Mouse (Mus musculus) lung, adult 2 months (tissue): ENCODE data around the gene Gm21885. TPM values are rescaled to one million over a fixed set of nuclear protein-coding genes. Genes with fewer than 3 reads are reported as not detected.

ENCODE experiments used
- DNase-seq: peaks from one replicate; pipeline ENCODE4 v3.0.0; 2022
- H3K4me1 ChIP-seq: fragments of 200-500 bp; 2 replicates; pipeline ENCODE4 v1.6.1; 2011; ENCODE audit warnings: low read length; ENCODE audit not compliant: control insufficient read depth, insufficient read depth
- H3K4me3 ChIP-seq: fragments of 200-500 bp; replicated peaks from 2 replicates; pipeline ENCODE3; 2011; ENCODE audit warnings: low read depth, mild to moderate bottlenecking, control low read depth, low read length; ENCODE audit errors: extremely low read depth
- CTCF ChIP-seq: fragments of 200-500 bp; IDR thresholded peaks from 2 replicates; pipeline ENCODE4 v1.5.1; 2011; ENCODE audit warnings: mild to moderate bottlenecking, low read length, control low read depth; ENCODE audit not compliant: insufficient read depth
- POLR2A ChIP-seq: fragments of 200-500 bp; IDR thresholded peaks from 2 replicates; pipeline ENCODE4 v1.6.1; 2011; ENCODE audit warnings: low read depth, mild to moderate bottlenecking, control low read depth, low read length, borderline replicate concordance; ENCODE audit errors: extremely low read depth
- WGBS: fragments of 180-500 bp; shearing (Covaris S2); methylation state at CpG from one replicate; pipeline ENCODE4 v1.1.7; 2018; 5-methylcytosine and 5-hydroxymethylcytosine counted together
- polyA plus RNA-seq: library from polyadenylated mRNA; depleted of rRNA; stranded (reverse); fragments of >200 nt; gene quantifications from 2 replicates; pipeline ENCODE4 v1.2.3, GENCODE M21; 2012; rRNA removed

Gene Gm21885
- polyA plus RNA-seq, 1 experiment, result not detected

DNA sequence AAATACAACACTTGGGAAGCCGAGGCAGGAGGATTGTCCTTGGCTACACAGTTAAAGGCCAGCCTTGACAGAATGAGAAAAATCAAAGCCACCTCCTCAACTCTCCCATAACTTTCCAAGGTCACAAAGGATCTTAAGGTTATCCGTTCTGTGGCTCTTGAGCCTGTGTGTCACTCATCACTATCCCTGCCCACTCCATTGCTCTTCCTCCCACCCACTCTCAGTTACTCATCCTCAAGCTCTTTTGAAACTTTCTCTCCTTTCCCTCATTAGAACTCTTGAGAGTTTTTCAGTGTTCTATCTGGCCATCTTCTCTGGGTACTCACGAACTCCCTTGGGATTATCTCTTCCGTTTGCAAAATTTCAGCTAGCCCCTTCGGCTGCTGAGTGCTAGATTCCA lies 42.9 kb downstream of the Gm21885 start:
- peaks cover 8% of the 10 kb centered on the region for H3K4me1 ChIP-seq
- 86% methylated on average over 5 of the region's 5 CpGs for WGBS
- DNase-seq, result no peak
- H3K4me3 ChIP-seq, result no peak overlapping the region
- TF ChIP-seq POLR2A, result no peak
- TF ChIP-seq CTCF, result no peak

DNA sequence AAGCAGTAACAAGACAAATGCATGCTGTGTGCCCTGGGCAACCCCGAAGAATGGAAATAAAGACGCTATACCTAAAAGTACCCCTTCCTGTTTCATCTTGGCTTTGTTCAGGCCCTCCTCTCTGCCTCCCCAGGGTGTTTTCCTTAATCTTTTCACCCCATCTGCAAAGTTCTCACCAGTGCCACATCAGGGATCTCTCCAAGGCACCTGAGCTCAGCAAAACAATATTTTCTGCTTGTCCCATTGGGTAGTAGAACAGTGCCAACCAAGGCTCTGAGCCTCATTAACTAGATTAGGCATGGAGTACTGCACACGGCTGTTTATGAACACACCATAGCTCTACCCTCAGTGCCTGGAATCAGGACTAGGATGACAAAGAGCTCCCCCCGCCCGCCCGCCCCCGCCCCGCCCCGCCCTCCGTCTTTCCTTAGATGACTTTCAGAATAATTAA lies 45.3 kb downstream of the Gm21885 start:
- DNase-seq, result no peak
- Histone ChIP-seq H3K4me1 (peaks cover 13% of the 10 kb centered on the region), H3K4me3 (peak overlapping the region; percentile 35)
- TF ChIP-seq CTCF (no peak), POLR2A (no peak)
- WGBS, result 13% methylated on average over 10 of the region's 10 CpGs

DNA sequence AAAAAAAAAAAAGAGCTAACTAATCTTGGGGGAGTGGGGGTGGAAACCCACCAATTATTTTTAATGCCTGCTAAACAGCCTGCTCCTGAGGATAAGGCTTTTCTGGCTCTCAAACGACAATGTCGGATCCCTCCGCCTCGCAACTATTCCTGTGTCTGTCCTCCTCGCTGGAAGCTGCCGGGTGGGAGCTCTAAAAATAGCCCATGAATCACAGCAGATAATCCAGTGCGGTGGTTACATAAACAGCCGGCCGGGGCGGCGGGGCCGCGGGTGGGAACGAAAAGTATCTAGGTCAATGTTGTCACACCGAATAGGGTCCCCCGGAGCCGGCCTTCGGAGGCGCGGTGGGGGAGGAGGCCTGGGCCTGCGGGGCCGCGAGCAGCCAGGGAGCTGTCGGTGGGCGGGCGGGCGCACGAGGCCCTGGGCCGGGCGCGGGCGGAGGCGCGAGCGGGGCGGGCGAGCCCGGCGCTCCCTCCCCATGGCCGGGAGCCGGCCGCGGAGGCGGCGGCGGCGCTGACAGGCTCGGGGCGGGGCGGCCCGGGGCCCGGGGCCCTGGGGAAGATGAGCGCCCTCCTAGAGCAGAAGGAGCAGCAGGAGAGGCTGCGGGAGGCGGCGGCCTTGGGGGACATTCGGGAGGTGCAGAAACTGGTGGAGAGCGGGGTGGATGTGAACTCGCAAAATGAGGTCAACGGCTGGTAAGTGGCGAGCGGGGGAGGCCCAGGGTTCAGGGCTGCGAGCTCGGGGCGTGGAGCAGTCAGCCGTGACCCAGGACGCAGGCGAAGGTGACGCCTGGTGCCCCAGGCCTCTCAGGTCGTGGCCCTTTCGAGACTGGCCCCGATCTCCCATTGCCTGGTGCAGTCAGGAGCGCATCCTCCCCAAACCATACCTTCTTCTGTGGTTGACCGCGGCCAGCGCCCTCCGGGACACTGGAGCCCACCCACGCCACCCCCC lies 46.3 kb downstream of the Gm21885 start, which contains the start of gene Ankrd40:
TSS of gene Ankrd40 (plus strand) at position 309 of the 951 bp plus-strand sequence.
- DNase-seq, result peak; percentile 92

GRCm38 (mm10) chr11:94328644-94329025 lies 47.0 kb downstream of the Gm21885 start:
- peaks cover 15% of the 10 kb centered on the region for H3K4me1 ChIP-seq
- peak overlapping the region; percentile 71 for H3K4me3 ChIP-seq
- no peak for TF ChIP-seq POLR2A
- no peak for TF ChIP-seq CTCF
- 2% methylated on average over 10 of the region's 10 CpGs for WGBS
- no peak for DNase-seq

More for the DNA sequence above, 46.3 kb downstream of the Gm21885 start, which contains the start of gene Ankrd40:
- peaks cover 13% of the 10 kb centered on the region for H3K4me1 ChIP-seq
- TF ChIP-seq POLR2A (peak; percentile 93; the same call in 1 of the 2 replicates), CTCF (no peak)
- WGBS, result under 1% methylated on average over 77 of the region's 78 CpGs
- H3K4me3 ChIP-seq, result peak within 1 kb of the TSS; percentile 71

- 25% methylated on average over 4 of the region's 4 CpGs for WGBS
- Histone ChIP-seq H3K4me3 (no peak overlapping the region), H3K4me1 (peaks cover 15% of the 10 kb centered on the region)
- TF ChIP-seq POLR2A (no peak), CTCF (peak; percentile 72)
- no peak for DNase-seq
Measured at GRCm38 (mm10) chr11:94329270-94329891, 47.7 kb downstream of the Gm21885 start.

- 81% methylated on average over 3 of the region's 3 CpGs for WGBS
- Histone ChIP-seq H3K4me3 (no peak overlapping the region), H3K4me1 (peaks cover 15% of the 10 kb centered on the region)
- DNase-seq, result no peak
- TF ChIP-seq CTCF (no peak), POLR2A (no peak)
Measured at GRCm38 (mm10) chr11:94330211-94330610, 48.5 kb downstream of the Gm21885 start.

- no peak overlapping the region for H3K4me3 ChIP-seq
- no peak for DNase-seq
- TF ChIP-seq POLR2A (no peak), CTCF (no peak)
- WGBS, result 73% methylated on average over 6 of the region's 6 CpGs
- peaks cover 9% of the 10 kb centered on the region for H3K4me1 ChIP-seq
Measured at GRCm38 (mm10) chr11:94332726-94333125, 51.1 kb downstream of the Gm21885 start.

DNA sequence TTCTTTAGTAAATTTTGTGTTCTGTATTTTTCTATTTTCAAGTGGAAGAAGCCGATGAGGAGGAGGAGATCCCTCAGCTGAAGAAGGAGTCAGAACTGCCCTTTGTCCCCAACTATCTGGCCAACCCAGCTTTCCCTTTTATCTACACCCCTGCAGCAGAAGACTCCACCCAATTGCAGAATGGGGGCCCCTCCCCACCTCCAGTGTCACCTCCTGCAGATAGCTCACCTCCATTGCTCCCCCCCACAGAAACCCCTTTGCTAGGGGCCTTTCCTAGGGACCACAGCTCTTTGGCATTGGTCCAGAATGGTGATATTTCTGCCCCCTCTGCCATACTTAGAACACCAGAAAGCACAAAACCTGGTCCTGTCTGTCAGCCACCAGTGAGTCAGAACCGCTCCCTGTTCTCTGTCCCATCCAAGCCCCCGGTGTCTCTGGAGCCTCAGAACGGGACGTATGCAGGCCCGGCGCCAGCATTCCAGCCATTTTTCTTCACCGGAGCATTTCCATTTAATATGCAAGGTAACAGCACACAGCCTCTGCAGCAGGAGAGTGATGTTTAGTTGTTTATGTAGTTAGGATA lies 52.8 kb downstream of the Gm21885 start:
- DNase-seq, result no peak
- Histone ChIP-seq H3K4me1 (peaks cover 9% of the 10 kb centered on the region), H3K4me3 (no peak overlapping the region)
- TF ChIP-seq CTCF, result no peak
- TF ChIP-seq POLR2A, result no peak
- WGBS, result 85% methylated on average over 8 of the region's 8 CpGs

Other genes with a start within 250 kb of the Gm21885 start
- 27.9 and 37.2 TPM in 2 replicates for gene Tob1, start 70.4 kb upstream of the Gm21885 start, polyA plus RNA-seq
- 1.4 and 1.7 TPM in 2 replicates for gene Wfikkn2, start 35.9 kb upstream of the Gm21885 start, polyA plus RNA-seq
- 10.0 and 16.1 TPM in 2 replicates for gene Luc7l3, start 40.1 kb downstream of the Gm21885 start, polyA plus RNA-seq
- 193 and 235 TPM in 2 replicates for gene Ankrd40, start 46.1 kb downstream of the Gm21885 start, polyA plus RNA-seq
- gene Abcc3, start 111.1 kb downstream of the Gm21885 start, polyA plus RNA-seq, result 47.6 and 57.9 TPM in 2 replicates
- gene Cacna1g, start 192.3 kb downstream of the Gm21885 start, polyA plus RNA-seq, result 3.5 and 4.3 TPM in 2 replicates
- 0.15 and 0.70 TPM in 2 replicates for gene Spata20, start 204.3 kb downstream of the Gm21885 start, polyA plus RNA-seq
- gene Epn3, start 218.1 kb downstream of the Gm21885 start, polyA plus RNA-seq, result 60.0 and 62.2 TPM in 2 replicates
- gene Mycbpap, start 239.9 kb downstream of the Gm21885 start, polyA plus RNA-seq, result 5.8 and 7.6 TPM in 2 replicates